Mouse (Mus musculus): ENCODE results near the gene Ppy.
A peak's percentile ranks its signal among the peaks of the same experiment; 100 is the strongest.

Gene Ppy

GRCm38 (mm10) chr11:102087931-102088898 lies 12.9 kb downstream of the Ppy start, which contains the start of gene Mpp2:
Gene Mpp2 (minus strand): TSS chr11:102088515.
- peak; percentile 35 to 51 for DNase-seq (ENCODE audit: low spot score in 2 of 2)

GRCm38 (mm10) chr11:102087081-102087751 lies 13.9 kb downstream of the Ppy start:
- DNase-seq (ENCODE audit: low spot score in 2 of 2), result peak; percentile 59 to 80

GRCm38 (mm10) chr11:102086331-102086730 lies 14.8 kb downstream of the Ppy start:
- DNase-seq (ENCODE audit: low spot score in 2 of 2), result peak in 1 of 2 experiments; percentile 56

DNA sequence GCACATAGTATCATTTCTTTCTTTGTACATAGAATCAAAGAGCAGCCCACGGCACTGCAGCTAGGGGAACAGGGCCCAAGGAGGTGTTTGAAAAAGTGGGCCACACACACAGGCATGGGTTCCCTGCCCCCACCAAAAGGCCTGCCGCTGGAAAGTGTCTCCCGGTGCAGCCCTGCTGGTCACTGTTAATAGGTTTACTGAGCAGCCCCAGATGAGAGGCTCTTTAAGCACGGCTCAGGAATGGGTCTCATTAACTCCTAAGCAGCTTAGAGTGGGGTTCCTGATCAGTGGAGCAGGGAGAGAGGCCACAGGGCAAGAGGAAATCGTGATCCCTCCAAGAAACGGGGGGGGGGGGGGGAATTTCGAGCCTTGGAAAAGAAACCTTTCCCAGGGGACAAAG lies 17.0 kb downstream of the Ppy start:
- DNase-seq (ENCODE audit: low spot score in 2 of 2), result no peak

- DNase-seq (ENCODE audit: low spot score in 2 of 2), result no peak
Measured at GRCm38 (mm10) chr11:102083193-102083592, 17.9 kb downstream of the Ppy start.

DNA sequence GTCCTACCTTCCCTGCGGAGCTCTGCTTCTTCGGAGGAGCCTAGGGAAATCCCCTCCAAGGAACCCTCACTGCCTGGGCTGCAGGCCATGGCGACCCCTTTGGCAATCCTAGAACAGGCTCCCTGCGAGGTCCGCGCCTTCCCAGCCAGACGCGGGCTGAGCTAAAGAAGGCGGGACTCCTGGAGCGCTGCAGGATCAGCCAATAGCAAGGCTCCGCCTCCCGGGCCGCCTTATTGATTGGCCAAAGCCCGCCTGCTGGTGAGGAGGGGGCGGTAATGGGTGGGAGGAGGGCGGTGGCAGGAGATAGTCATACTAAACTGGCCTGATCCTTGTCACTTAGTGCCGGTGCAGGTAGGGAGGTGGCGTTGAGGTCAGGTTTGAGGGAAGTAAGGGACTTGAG lies 18.8 kb downstream of the Ppy start:
- peak; percentile 65 to 74 for DNase-seq (ENCODE audit: low spot score in 2 of 2)

DNA sequence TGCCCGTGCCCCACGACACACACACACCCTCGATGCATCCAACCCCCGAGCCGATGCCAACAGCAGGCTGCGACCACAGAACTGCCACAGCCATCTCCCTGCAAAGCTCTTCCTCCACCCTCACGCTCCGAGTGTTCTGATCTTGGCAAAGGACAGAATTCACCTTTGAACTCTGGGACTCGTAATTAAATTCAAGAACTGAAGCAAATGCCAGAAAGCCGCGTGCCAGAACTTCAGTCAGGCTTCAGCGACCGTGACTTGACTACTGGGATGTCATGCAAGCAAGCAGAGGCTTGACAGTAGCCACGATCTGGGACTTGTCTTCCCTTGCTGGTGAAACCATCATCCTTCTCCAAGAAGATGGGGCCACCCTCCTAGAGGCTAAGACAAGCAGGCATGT lies 27.4 kb downstream of the Ppy start:
- DNase-seq (ENCODE audit: low spot score in 2 of 2), result no peak

GRCm38 (mm10) chr11:102072729-102073128 lies 28.4 kb downstream of the Ppy start:
- no peak for DNase-seq (ENCODE audit: low spot score in 2 of 2)

- DNase-seq (ENCODE audit: low spot score in 2 of 2), result no peak
Measured at GRCm38 (mm10) chr11:102070426-102070825, 30.7 kb downstream of the Ppy start.

- no peak for DNase-seq (ENCODE audit: low spot score in 2 of 2)
Measured at GRCm38 (mm10) chr11:102069633-102070032, 31.5 kb downstream of the Ppy start.

DNA sequence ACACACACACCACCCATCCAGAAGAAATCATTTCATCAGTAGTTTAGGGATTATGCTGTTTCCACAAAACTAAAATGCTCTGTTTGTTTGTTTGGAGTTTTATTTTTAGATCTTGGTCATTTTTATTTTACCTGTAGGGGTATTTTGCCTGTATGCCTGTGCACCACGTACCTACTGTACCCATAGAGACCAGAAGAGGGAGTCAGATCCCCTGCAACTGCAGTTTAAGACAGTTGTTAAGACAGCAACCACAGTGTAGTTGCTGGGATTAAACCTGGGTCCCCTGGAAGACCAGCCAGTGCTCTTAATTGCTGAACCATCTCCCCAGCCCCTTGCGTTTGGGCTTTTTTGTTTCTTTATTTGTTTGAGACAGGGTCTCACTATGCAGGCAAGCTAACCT lies 32.1 kb downstream of the Ppy start:
- DNase-seq (ENCODE audit: low spot score in 2 of 2), result no peak

- no peak for DNase-seq (ENCODE audit: low spot score in 2 of 2)
Measured at GRCm38 (mm10) chr11:102063076-102063475, 38.0 kb downstream of the Ppy start.

DNA sequence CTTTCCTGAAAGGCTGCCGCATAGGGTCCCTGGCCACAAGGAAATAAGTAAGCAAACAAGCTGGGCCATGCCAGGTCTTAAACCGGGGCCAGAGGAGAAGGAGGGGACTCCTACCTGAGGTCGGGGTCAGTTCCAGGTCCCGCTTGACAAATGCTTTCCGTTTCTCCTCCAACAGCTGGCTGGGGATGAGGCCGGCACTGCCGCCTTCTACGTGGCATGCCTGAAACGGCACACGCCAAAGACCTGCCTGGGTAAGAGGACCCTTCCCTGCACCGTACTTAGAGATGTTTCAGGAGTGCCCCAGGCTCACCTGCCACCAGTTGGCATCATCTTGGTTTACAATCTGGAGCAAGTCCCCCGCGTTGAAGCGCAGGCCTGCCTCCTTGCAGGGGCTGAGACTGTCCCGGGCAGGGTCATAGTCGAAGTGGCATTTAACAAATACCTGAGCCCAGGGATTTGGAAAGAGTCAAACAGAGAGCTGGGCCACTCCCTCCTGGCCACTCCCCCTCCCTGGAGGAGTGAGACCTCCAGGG lies 39.1 kb downstream of the Ppy start:
- DNase-seq (ENCODE audit: low spot score in 2 of 2), result no peak

- peak; percentile 72 to 79 for DNase-seq (ENCODE audit: low spot score in 2 of 2)
Measured at GRCm38 (mm10) chr11:102061236-102061940, 39.7 kb downstream of the Ppy start.

- peak in 1 of 2 experiments; percentile 58 for DNase-seq (ENCODE audit: low spot score in 2 of 2)
Measured at GRCm38 (mm10) chr11:102053847-102054246, 47.3 kb downstream of the Ppy start.

DNA sequence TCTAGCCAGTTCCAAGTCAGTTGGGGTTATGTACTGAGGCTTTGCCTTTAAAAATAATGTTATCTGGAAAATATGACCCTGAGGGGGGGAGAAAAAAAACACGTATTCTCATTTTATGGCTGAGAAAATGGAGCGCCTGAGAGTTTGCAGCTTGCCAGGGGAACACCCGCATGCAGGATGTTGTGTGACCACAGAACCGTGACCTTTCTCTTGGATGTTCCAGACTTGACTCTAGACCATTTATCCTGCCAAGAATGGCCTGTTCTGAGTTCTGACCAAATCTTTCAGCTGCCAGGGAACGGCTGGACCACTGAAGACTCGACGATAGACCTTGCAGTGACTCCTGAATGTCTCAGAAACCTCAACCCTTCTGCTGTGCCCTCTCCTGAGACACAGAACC lies 47.9 kb downstream of the Ppy start:
- no peak for DNase-seq (ENCODE audit: low spot score in 2 of 2)

DNA sequence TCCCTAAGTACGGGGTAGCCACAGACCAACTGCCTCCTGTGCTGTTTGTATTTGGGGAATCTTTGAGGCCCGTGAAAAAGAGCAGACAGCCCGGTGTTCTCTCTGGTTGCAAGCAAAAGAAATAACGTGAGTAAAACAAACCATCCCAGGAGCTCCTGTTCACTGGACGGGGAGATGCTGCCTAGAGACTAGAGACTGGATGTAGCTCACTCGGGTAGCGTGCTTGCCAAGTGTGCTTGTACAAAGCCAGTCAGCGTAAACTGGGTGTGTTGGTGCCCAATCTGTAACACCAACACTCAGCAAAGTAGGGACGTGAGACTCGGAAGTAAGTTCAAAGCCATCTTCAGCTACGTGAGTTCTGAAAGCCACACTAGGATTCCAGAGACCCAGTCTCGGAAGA lies 48.4 kb downstream of the Ppy start:
- no peak for DNase-seq (ENCODE audit: low spot score in 2 of 2)

GRCm38 (mm10) chr11:102051954-102052353 lies 49.2 kb downstream of the Ppy start:
- no peak for DNase-seq (ENCODE audit: low spot score in 2 of 2)

DNA sequence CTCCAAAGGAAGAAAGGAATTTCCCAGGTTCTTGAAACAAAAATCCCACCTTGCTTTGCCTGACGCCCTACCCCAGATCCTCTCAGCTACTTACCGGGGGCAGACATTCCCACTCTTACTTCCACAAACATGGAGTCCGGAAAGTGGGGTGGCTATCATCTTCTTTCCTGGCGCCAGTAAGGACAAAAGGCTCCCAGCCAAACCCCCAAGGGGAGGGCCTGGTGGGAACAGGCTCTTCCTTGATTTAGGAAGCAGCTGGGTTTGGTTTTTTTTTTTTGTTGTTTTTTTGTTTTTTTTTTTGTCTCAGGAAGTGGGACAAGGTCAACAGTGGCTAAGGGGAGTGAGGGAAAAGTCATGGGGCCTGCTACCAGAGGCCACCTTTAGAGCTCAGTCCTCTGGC lies 49.6 kb downstream of the Ppy start:
- no peak for DNase-seq (ENCODE audit: low spot score in 2 of 2)

Measured in cerebellum, postnatal 4 days (tissue).